Mouse (Mus musculus): Measurements from ENCODE around the gene Usp53. TPM values are rescaled to one million over a fixed set of nuclear protein-coding genes. Genes with fewer than 3 reads are reported as not detected.

Usp53 gene
- total RNA-seq (2021), result 10 to 100 TPM in 1 of 2 experiments, 1 to 10 TPM in 1; 8.6 to 12.5 TPM

- peak; percentile 92 to 95 for DNase-seq
- intact Hi-C loops (cut with DNase I), result loop anchor here (5.0 kb wide), 1 partner anchor 173 kb away; no protein-coding TSS in a partner anchor
Observed at GRCm38 (mm10) chr3:122984249-122985182, at the start of gene Usp53. Usp53 (minus strand) TSS chr3:122984510.

- intact Hi-C loops (cut with DNase I), result loop anchor here (2.0 kb wide), 1 partner anchor 53 kb away; no protein-coding TSS in a partner anchor
- DNase-seq, result no peak
Observed at GRCm38 (mm10) chr3:123033804-123034203, 49.5 kb upstream of the Usp53 start.

DNA sequence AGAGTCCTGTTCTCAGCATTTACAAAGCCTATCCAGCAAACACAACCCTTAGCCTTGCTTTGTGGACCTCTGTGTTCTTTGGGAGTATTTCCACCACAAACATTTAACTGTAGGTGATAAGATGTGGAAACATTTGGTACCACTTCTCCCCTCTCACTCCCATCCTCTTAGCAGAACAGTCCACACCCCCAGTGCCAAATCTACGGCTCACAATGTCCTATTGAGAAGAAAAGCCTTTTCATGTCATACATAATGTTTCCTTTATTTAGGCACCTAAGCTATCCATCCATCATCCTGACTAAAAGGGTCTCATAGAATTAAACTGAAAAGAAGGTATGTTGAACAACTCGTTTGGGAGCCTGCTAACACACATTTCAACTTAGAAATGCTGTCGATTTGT, 41.3 kb upstream of the Usp53 start:
- intact Hi-C loops (cut with DNase I), result no loop called here
- no peak for DNase-seq

DNA sequence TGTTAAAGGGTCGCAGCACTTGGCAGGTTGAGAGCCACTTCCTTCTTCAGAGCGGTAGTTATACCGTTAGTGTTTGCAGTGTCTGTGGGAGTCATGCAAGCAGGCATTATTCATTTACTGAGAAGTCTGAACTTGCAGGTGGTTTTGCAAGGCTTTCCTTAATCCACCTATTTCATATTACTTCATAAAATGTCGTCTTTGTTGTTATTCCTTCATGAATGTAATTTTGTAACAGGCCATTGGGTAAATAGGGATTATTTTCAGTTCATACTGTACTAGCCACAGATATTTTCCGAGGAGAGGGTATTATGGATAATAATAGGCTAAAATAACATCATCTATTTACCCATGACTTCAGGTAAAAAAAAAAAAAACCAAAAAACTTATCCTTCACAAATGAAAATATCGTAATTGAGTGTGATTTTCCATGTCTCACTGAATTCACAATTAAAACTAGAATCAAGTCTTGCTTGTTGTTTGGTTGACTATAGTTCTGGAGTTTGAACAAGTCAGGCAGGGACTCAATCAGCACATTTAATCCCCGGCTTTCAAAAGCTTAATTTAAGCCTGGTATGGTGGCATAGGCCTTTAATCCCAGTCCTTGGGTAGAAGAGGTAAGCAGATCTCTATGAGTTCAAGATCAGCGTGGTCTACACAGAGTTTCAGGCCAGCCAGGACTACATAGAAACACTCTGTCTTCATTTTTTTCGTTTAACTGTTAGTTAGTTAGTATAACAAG, 40.4 kb upstream of the Usp53 start:
- intact Hi-C loops (cut with DNase I), result no loop called here

DNA sequence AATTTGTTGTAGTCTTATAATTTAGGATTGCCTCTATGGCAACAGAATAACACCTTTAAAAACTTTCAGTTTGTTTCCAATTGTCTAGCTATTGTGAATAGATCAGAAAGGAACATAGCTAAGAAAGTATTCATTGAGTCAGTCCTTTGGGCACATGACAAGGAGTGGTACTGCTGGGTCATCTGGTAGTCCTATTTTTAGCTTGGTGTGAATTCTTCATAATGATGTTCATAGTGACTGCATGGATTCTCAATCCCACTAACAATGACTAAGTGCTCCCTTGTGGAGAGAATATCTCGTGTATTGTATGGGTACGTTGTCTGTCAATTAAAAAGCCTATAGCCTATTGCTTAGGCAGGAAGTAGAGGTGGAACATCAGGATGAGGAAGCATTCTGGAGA, 34.5 kb upstream of the Usp53 start:
- intact Hi-C loops (cut with DNase I), result no loop called here
- no peak for DNase-seq

More for the DNA sequence above, 40.4 kb upstream of the Usp53 start:
- no peak for DNase-seq

DNA sequence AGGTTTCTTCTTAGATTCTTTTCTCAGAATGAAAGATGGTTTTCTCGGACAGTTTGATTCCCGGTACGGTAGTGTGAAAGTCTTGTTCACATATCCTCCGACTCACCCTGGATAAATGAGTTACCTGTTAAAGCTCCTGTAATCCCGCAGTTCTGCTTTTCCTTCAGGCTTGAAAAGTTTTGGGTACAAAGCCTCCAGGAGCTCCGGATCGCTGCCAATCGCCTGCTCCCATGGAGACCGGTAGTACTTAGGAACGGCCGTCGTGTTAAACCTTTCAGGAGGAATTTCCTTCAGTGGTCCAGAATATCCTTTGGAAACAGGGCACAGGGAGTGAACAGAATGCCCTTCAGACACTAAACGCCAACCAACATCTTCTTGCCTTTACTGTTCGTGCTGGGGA, 29.2 kb upstream of the Usp53 start:
- DNase-seq, result no peak
- intact Hi-C loops (cut with DNase I), result no loop called here

DNA sequence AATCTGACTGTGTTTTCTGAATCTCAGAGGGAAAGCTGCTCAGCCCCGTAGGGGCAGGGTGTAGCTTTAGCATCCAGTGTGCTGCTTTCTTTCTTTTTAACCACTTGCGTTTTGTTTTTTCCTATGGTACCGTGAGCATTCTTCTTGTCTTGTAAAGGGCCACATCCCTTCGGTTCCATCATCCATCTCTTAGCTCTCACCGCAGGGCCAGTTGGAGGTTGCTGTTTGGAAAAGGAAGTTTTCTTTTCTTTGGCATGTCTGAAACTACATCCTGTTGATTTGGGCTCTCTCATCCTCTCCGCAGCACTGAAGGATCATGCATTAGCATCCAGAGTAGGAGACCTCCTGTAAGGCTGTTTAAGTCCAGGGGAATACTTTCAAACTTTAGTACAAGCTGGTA, 25.1 kb upstream of the Usp53 start:
- DNase-seq, result no peak
- intact Hi-C loops (cut with DNase I), result no loop called here

DNA sequence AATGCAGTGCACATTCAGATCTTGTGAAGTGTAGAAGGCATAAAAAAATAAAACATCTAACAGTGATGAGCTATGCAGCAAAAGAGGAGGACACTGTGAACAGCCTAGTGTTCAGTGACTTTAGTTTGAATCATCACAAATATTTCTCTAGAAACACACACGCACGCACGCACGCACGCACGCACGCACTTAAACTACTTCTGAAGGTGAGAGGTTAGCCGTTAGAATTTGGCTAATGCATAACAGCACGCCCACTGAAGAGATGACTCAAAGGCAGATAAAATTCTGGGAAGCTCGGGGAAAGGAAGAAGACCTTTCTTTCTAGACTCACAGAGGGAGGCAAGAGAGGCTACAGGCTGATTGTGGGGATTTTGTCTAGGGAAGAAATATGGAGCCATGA, 23.1 kb upstream of the Usp53 start:
- DNase-seq, result no peak

DNA sequence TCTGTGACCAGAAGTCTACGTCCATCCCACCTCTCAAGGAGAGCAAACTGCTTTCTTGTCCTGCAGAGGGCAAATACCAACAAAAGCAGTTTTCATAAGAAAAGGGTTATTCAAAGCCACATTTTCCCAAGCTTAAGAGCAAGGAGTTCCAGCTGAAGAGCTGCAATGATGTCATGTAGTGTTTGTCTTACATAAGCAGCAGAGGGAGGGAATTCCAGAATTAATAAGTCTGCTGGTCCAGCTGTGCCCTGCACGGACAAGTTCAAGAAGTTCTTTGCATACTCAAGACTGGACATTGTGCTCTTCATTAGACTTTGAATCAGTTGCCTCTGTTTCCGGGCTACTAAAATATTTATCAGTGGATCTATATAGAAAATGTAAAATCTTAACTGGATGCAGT, 16.7 kb upstream of the Usp53 start:
- no peak for DNase-seq
- intact Hi-C loops (cut with DNase I), result no loop called here

More for the DNA sequence above, 23.1 kb upstream of the Usp53 start:
- intact Hi-C loops (cut with DNase I), result no loop called here

- intact Hi-C loops (cut with DNase I), result no loop called here
Observed at GRCm38 (mm10) chr3:122998511-122998910, 14.2 kb upstream of the Usp53 start.

DNA sequence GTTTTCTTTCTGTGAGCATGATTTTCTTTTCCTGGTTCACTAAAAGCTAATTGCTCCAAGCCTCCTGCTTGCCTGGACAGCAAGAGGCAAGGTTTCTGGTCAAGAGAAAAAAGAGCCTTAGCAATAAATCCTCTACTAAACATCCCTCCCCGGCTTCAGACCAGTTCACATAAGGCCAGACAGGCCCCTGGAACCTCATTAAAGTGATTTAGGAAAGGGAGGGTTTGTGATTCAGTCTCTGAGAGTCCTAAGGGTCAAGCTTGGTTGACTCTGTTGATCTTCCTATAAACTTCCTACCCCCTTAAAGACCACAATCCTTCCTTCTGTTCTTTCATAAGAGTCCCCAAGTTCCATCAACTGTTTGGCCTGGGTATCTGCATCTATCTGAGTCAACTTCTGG, 12.7 kb upstream of the Usp53 start:
- DNase-seq, result no peak
- intact Hi-C loops (cut with DNase I), result no loop called here

More at GRCm38 (mm10) chr3:122998511-122998910, 14.2 kb upstream of the Usp53 start:
- no peak for DNase-seq

- DNase-seq, result no peak
- intact Hi-C loops (cut with DNase I), result no loop called here
Observed at GRCm38 (mm10) chr3:122986906-122987305, 2.6 kb upstream of the Usp53 start.

DNA sequence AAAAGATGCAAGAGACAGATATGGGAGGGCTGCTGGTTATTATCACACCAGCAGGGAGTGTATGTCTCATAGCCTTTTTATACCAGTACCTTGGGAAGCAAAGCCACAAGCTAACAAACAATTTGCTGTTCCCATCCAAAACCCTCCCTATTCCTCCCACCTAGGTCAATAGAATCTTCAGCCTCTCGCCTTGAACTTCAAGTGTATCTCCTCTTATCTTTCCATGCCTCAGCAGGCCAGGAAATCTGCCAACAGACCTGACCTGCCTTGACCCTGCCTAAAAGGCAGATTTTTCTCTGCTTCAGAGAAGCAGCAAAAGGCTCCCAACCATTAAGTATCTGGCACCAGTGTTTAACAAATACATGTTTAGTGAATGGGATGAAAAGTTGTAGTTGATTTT, 2.1 kb upstream of the Usp53 start:
- DNase-seq, result no peak
- intact Hi-C loops (cut with DNase I), result no loop called here

DNA sequence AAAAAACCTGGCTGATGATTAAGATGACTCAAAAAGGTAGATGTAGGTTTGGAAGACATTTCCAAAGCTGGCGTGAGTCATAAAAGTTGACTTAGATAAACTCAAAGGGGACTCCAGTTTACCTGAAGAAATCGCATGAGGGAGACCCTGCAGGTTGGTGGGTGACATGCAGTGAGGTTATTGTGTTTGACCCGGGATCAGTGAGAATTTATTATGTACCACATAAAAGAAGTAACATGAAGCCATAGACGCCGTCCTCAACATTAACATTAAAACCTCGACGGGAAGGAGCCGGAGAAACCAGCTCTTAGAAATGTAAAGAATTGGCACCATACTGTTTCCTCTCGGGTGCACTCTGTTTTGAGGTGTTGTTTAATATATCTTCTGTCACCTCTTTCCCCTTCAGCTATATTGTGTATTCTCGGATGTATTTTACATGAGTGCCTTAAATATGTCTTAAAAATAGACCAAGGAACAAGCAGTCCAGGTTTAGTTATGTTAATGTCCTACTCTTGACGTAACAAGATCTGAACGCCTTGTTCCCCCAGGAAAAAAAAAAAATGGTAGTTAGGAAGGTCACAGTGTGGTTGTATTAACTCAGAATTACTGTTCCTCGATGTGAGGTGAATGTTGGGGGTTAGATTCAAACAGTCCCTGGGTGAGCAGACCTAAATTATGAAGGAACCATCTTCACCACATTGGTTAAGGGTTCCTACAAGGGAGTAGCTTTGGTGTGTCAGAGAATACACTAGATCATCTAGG, 1.1 kb upstream of the Usp53 start:
- no peak for DNase-seq
- intact Hi-C loops (cut with DNase I), result no loop called here

DNA sequence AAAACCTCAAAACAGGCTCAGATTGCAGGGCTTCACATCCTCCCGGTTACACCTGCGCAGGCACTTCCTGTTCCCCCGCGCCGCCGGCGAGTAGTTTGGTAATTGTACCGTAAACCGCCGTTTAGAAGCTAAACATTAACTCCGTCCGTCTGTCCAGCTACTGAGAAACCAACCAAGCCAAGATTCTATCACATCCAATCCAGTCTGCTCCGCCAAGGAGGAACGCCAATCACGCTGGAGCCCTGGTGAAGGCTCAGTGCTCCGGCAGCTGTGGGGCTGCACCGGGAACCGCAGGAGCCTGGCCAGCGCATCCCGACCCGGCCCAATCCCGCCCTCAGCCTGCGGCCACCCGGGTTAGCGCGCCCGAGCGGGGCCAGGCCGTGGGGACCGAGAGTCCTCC, 461 bp downstream of the Usp53 start:
- no peak for DNase-seq
- intact Hi-C loops (cut with DNase I), result loop anchor here (5.0 kb wide), 1 partner anchor 173 kb away; no protein-coding TSS in a partner anchor

DNA sequence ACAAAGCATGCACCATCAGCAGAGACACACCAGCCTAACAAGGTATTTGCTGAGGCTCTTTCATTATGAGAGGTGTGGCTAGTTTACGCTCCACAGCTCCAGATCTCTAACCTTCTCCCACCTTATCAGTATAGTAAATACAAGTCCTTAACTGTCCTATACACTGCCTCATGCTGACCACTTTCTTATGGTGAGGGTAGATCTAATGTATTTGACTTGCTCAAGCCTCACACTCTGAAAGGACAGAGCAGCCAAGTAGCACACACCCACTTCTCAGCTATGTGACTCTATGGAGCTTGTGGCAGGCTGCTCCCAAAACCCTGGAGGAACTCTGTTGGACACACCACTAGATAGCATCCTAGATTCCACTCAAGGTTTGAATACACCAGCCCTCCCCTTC, 8.3 kb downstream of the Usp53 start:
- DNase-seq, result no peak
- intact Hi-C loops (cut with DNase I), result loop anchor here (1.0 kb wide), 1 partner anchor 33 kb away; no protein-coding TSS in a partner anchor

- DNase-seq, result no peak
- intact Hi-C loops (cut with DNase I), result loop anchor here (1.0 kb wide), 1 partner anchor 32 kb away; no protein-coding TSS in a partner anchor
Observed at GRCm38 (mm10) chr3:122975363-122975762, 8.9 kb downstream of the Usp53 start.

DNA sequence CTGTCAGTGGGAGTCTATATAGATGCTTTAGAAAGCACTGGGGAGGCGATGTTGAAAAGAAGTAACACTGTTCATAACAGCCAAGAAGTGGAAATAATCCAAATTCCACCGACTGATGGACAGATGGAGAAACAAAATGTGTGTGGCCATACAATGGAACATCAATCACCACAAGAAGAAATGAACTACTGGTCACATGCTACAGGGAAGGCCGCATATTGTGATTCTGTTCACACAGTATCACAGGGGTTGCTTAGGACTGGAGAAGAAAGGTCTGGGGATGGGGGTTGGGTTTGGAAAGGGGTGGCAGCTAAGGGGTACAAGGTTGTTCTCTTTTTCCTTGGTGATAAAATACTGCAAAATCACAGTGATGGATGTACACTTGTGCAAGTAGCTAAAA, 9.5 kb downstream of the Usp53 start:
- DNase-seq, result no peak
- intact Hi-C loops (cut with DNase I), result loop anchor here (1.0 kb wide), 1 partner anchor 32 kb away; no protein-coding TSS in a partner anchor

DNA sequence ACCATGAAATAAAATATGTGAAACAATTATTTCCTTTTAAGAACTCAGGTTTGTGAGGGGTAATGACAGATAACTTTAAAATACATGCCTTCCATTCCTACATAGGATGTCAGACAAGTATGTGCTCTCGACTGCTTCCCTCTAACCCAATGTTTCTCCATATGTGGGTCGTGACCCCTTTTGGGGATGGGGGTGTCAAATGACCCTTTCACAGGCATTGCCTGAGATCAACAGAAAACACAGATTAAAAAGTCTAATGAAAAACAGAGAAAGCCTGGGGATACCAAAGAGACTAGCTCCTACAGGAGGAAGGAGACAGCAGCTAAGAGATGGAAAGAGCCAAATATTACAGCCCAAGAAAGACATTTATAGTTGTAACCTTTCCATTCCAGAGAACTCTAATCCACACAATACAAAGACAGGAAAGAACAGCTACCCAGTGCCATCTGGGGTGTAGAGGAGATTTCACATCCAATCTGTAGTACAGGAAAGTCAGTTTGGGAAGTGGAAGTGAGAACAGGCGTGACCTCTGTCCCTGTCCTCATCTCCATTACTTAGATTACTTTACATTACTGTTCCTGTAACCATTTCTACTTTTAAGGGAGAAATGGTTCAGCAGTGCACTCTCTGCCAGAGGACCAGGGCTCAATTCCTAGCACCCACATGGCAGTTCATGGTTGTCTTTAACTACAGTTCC, 12.0 kb downstream of the Usp53 start:
- intact Hi-C loops (cut with DNase I), result no loop called here
- DNase-seq, result no peak

- intact Hi-C loops (cut with DNase I), result no loop called here
- DNase-seq, result no peak
Observed at GRCm38 (mm10) chr3:122968391-122968790, 15.9 kb downstream of the Usp53 start.

Measured in heart, postnatal 36 days (tissue).